Comparison of ENCODE assay signal across 14 mouse cellular contexts in genomic region chr9:109914269-109914926, GRCm38 (mm10). TPM values are rescaled to one million over a fixed set of nuclear protein-coding genes. Genes with fewer than 3 reads are reported as not detected.
DNase-seq lines count a peak whose midpoint lies in the region; ATAC-seq and TF ChIP-seq lines count a peak whose summit lies in the region.
"Had no signal": no experiment of that assay in that cellular context is flagged by ENCODE, and none has a peak within 500 bp of the region (broad histone marks: within the 10 kb centered on the region; RNA-seq: fewer than 3 reads in every experiment).

No protein-coding gene starts in this region.

- 44% methylated on average over 4 of the region's 4 CpGs for WGBS in lung, postnatal 0 days
- 37% methylated on average over 4 of the region's 4 CpGs for WGBS in lung, adult 2 months
- 37% methylated on average over 4 of the region's 4 CpGs for WGBS in liver, postnatal 0 days (ENCODE audit: insufficient replicate concordance)

- no peak overlapping the region for H3K4me3 ChIP-seq in lung, postnatal 0 days (ENCODE audit: low read depth, low read length)
- no peak overlapping the region for H3K4me3 ChIP-seq in lung, adult 2 months (replicated peaks; ENCODE audit: extremely low read depth, low read depth, low read length)
- H3K4me3 ChIP-seq in liver, postnatal 0 days (ENCODE audit: low read depth, low read length): no peak overlapping the region
- H3K4me3 ChIP-seq: forebrain, embryonic 10.5 days; hindbrain, embryonic 13.5 days had no signal

- no peak overlapping the region for H3K9ac ChIP-seq in lung, postnatal 0 days (replicated peaks; ENCODE audit: low read depth)
- no peak overlapping the region for H3K9ac ChIP-seq in liver, postnatal 0 days (replicated peaks)
- H3K9ac ChIP-seq: hindbrain, embryonic 13.5 days had no signal

- intact Hi-C loops in heart, postnatal 10 days (cut with DNase I): no loop called here

- no peak for TF ChIP-seq POLR2A in lung, adult 2 months (IDR thresholded peaks at IDR 0.05; ENCODE audit: borderline replicate concordance, extremely low read depth, low read depth, low read length)

- H3K9me3 ChIP-seq in lung, postnatal 0 days (ENCODE audit: low read length): no peaks in the 10 kb centered on the region
- no peaks in the 10 kb centered on the region for H3K9me3 ChIP-seq in liver, postnatal 0 days (ENCODE audit: low read length)
- H3K9me3 ChIP-seq: forebrain, embryonic 10.5 days; hindbrain, embryonic 13.5 days had no signal

- peak; percentile 96 for DNase-seq in heart, adult 11 months
- DNase-seq in heart, postnatal 10 days: no peak
- peak; percentile 36 for DNase-seq in lung, postnatal 0 days (ENCODE audit: low spot score)
- DNase-seq in lung, adult 2 months: no peak
- no peak for DNase-seq in liver, postnatal 0 days
- DNase-seq in testis, postnatal 10 days (ENCODE audit: low spot score): no peak
- DNase-seq in adrenal gland, adult 18-20 months (ENCODE audit: low spot score in 2 of 2): no peak
- no peak for DNase-seq in urinary bladder, postnatal 10 days (ENCODE audit: low spot score)
- DNase-seq: adrenal gland, postnatal 10 days; cerebellum, adult 11 months; right cerebral cortex, postnatal 4 days had no signal

- no peak overlapping the region for H3K4me2 ChIP-seq in lung, postnatal 0 days (replicated peaks; ENCODE audit: low read depth, low read length)
- H3K4me2 ChIP-seq in liver, postnatal 0 days (ENCODE audit: low read depth, low read length): no peak overlapping the region
- H3K4me2 ChIP-seq: heart, embryonic 11.5 days; hindbrain, embryonic 13.5 days had no signal

- no peaks in the 10 kb centered on the region for H3K4me1 ChIP-seq in lung, postnatal 0 days (ENCODE audit: insufficient read depth, low read depth, low read length)
- H3K4me1 ChIP-seq in lung, adult 2 months (ENCODE audit: control insufficient read depth, insufficient read depth, low read length): no peaks in the 10 kb centered on the region
- H3K4me1 ChIP-seq in liver, postnatal 0 days (ENCODE audit: insufficient read depth): no peaks in the 10 kb centered on the region
- H3K4me1 ChIP-seq: forebrain, embryonic 10.5 days; hindbrain, embryonic 13.5 days had no signal

- ATAC-seq in lung, postnatal 0 days: peak; percentile 57
- peak; percentile 38; the same call in 1 of the 2 replicates for ATAC-seq in liver, postnatal 0 days

- no peak for TF ChIP-seq EP300 in lung, postnatal 0 days (IDR thresholded peaks at IDR 0.05)
- no peak for TF ChIP-seq EP300 in liver, postnatal 0 days (IDR thresholded peaks at IDR 0.05; ENCODE audit: low read depth)

- no peak overlapping the region for H3K27ac ChIP-seq in lung, postnatal 0 days (ENCODE audit: low read length)
- no peak overlapping the region for H3K27ac ChIP-seq in liver, postnatal 0 days (ENCODE audit: low read depth)
- H3K27ac ChIP-seq: forebrain, embryonic 10.5 days; hindbrain, embryonic 13.5 days had no signal

- no peaks in the 10 kb centered on the region for H3K27me3 ChIP-seq in lung, postnatal 0 days (replicated peaks; ENCODE audit: insufficient read depth, low read length)
- no peaks in the 10 kb centered on the region for H3K27me3 ChIP-seq in liver, postnatal 0 days (ENCODE audit: insufficient read depth, low read length)
- H3K27me3 ChIP-seq: hindbrain, embryonic 13.5 days had no signal

- H3K36me3 ChIP-seq in lung, postnatal 0 days (ENCODE audit: insufficient read depth, low read length): no peaks in the 10 kb centered on the region
- no peaks in the 10 kb centered on the region for H3K36me3 ChIP-seq in liver, postnatal 0 days (replicated peaks; ENCODE audit: insufficient read depth, low read length)
- H3K36me3 ChIP-seq: forebrain, embryonic 10.5 days; hindbrain, embryonic 13.5 days had no signal

- peak; percentile 27; the same call in 1 of the 2 replicates for TF ChIP-seq CTCF in lung, postnatal 0 days (IDR thresholded peaks at IDR 0.05)
- TF ChIP-seq CTCF in lung, adult 2 months (IDR thresholded peaks at IDR 0.05; ENCODE audit: insufficient read depth, low read length): no peak
- no peak for TF ChIP-seq CTCF in liver, postnatal 0 days (IDR thresholded peaks at IDR 0.05; ENCODE audit: low read depth)

RNA-seq across cellular contexts. Expression of gene Map4, which starts 16.9 kb away (rescaled TPM):
- total RNA-seq in heart, postnatal 10 days (2021): 100 to 1,000 TPM; 294 to 310 TPM
- polyA plus RNA-seq in lung, postnatal 0 days (2015; fragmentation: Nextera tagmentation; extraction: Ambion mirVana): 35.6 and 36.9 TPM in 2 replicates
- 253 and 275 TPM in 2 replicates for polyA plus RNA-seq in lung, adult 2 months (2012; rRNA removed)
- polyA plus RNA-seq in liver, postnatal 0 days (2015; fragmentation: Nextera tagmentation; extraction: Ambion mirVana): 6.3 and 7.7 TPM in 2 replicates
- total RNA-seq in adrenal gland, adult 18-20 months (2021): 10 to 100 TPM; 79.0 to 91.6 TPM

RNA-seq across cellular contexts. Expression of gene Cdc25a, which starts 39.0 kb away (rescaled TPM):
- 1 to 10 TPM; 7.1 to 9.4 TPM for total RNA-seq in heart, postnatal 10 days (2021)
- 7.1 and 8.7 TPM in 2 replicates for polyA plus RNA-seq in lung, postnatal 0 days (2015; fragmentation: Nextera tagmentation; extraction: Ambion mirVana)
- 3.3 and 3.7 TPM in 2 replicates for polyA plus RNA-seq in lung, adult 2 months (2012; rRNA removed)
- 7.5 and 7.8 TPM in 2 replicates for polyA plus RNA-seq in liver, postnatal 0 days (2015; fragmentation: Nextera tagmentation; extraction: Ambion mirVana)
- total RNA-seq in adrenal gland, adult 18-20 months (2021): 10 to 100 TPM; 10.9 to 14.1 TPM

Comparison
In these comparisons a context has a peak if more than half of its experiments do, and no peak if none do; other contexts are left out.
1. DNase-seq: peak in heart, adult 11 months (single experiment) and lung, postnatal 0 days (single experiment); none in heart, postnatal 10 days (0 of 2), lung, adult 2 months (single experiment), liver, postnatal 0 days (single experiment), testis, postnatal 10 days (single experiment), adrenal gland, adult 18-20 months (0 of 2) and urinary bladder, postnatal 10 days (single experiment).